Mouse (Mus musculus) kidney, embryonic 14.5 days (tissue): ENCODE results near the gene Atp8b2. TPM values are rescaled to one million over a fixed set of nuclear protein-coding genes. Genes with fewer than 3 reads are reported as not detected.

ENCODE experiments used
- microRNA-seq: library from miRNA; unstranded; fragments of <30 nt; microRNA quantifications from one replicate; pipeline ENCODE4, GENCODE M21; 2016
- polyA plus RNA-seq: library from polyadenylated mRNA; unstranded; fragments of >200 nt; fragmentation: Nextera tagmentation; extraction: Ambion mirVana; gene quantifications from 2 replicates; pipeline ENCODE4 v1.2.1, GENCODE M21; 2014

Gene Atp8b2
- polyA plus RNA-seq, 1 experiment from 2014 or later = 17.3 TPM

Small RNA genes within 50 kb of the gene (microRNA-seq; reads per million reads assigned to microRNA genes)
- gene Mir7669 = 0.84 reads per million

Other genes starting within 250 kb of the Atp8b2 start
- 7.2 and 15.0 TPM in 2 replicates for gene Adar, start 248.5 kb downstream of the Atp8b2 start, polyA plus RNA-seq
- 0.50 and 0.73 TPM in 2 replicates for gene Chrnb2, start 198.9 kb downstream of the Atp8b2 start, polyA plus RNA-seq
- 22.1 and 22.5 TPM in 2 replicates for gene Ube2q1, start 189.9 kb downstream of the Atp8b2 start, polyA plus RNA-seq
- 5.4 and 8.2 TPM in 2 replicates for gene She, start 132.1 kb downstream of the Atp8b2 start, polyA plus RNA-seq
- gene Il6ra, start 50.3 kb downstream of the Atp8b2 start, polyA plus RNA-seq = 0.55 and 1.1 TPM in 2 replicates
- gene Hax1, start 35.3 kb upstream of the Atp8b2 start, polyA plus RNA-seq = 166 and 188 TPM in 2 replicates
- 173 and 196 TPM in 2 replicates for gene 4933434E20Rik, start 88.1 kb upstream of the Atp8b2 start, polyA plus RNA-seq
- 201 and 264 TPM in 2 replicates for gene Ubap2l, start 89.1 kb upstream of the Atp8b2 start, polyA plus RNA-seq
- gene Tpm3, start 109.1 kb upstream of the Atp8b2 start, polyA plus RNA-seq = 515 and 579 TPM in 2 replicates
- gene Nup210l, start 140.6 kb upstream of the Atp8b2 start, polyA plus RNA-seq = 0.47 and 0.76 TPM in 2 replicates